Mouse (Mus musculus) right cerebral cortex, postnatal 4 days (tissue): Measurements from ENCODE around the gene Gm9844.

Experiments used
- DNase-seq: peaks from one replicate; pipeline ENCODE4 v3.0.0-alpha.2; 2022

Gene Gm9844

GRCm38 (mm10) chr7:24902264-24902629 lies 40.2 kb downstream of the Gm9844 start:
- DNase-seq: no peak

GRCm38 (mm10) chr7:24902630-24903443 lies 40.8 kb downstream of the Gm9844 start, which contains the start of gene Arhgef1:
Gene Arhgef1, plus strand, starts transcription at chr7:24902912.
- DNase-seq: peak; percentile 49

DNA sequence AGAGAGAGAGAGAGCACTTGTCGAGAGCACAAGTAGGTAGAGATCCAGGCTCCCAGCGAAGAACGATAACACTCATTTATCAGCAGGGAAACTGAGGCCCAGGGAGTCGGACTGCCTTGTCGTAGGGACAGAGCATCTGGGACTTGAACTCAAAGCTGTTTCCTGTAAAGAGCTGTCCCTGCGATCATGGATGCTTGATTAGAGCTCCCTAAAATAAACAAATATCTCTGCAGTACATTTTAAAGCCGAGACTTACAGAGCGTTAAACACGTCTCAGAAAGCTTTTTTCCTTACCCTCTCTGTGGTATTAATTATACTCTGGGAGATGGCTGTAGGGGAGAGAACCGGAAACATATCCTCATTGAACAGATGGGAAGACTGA lies 41.4 kb downstream of the Gm9844 start:
- DNase-seq: no peak

DNA sequence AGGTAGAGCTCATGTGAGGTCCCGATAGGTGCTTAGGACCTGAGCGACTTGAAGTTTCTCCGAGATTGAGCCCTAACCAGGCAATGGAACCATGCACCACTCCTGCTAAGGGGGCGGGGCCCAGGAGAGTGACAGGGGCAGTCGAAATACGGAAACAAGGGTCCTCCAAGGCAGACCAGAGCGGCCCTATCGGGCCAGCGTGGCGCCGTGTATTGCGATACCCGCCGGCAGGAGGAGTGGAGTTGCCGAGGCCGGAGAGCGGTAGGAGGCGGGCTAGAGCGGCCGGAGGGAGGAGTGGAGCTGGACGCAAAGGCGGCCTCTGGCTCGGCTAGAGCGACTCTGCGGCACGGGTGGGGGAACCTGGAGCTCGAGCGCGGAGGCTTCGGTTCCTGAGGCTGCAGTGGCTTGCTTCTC lies 42.1 kb downstream of the Gm9844 start:
- DNase-seq: peak; percentile 94

- DNase-seq: peak; percentile 47
These were observed 42.9 kb downstream of the Gm9844 start for GRCm38 (mm10) chr7:24904936-24905335.

GRCm38 (mm10) chr7:24906551-24906950 lies 44.5 kb downstream of the Gm9844 start:
- DNase-seq: no peak

DNA sequence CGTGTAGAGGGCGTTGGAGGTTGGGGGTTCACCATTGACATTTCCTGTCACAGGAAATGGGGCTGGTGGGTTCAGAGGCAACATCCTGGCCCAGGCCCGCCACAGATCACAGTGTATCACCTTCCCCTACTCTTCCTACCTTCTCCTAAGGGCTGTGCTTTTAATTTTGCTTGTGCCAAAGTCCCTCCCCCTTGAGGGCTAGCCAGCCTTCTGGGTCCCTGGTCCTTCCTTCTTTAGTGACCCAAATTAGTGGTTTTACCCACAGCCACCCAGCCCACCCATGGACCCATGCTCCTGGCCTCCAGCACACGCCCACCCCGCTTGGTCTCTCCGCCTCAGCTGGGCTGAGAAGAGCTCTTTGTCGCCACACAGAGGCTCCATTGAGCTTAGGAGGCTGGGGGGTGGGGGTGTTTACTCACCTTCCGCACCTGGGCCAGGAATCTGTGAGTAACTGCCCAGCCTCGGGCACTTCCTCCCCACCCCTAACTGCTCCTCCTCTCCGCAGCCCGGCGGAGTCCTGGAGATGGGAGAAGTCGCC lies 45.3 kb downstream of the Gm9844 start:
- no peak for DNase-seq
